Mouse (Mus musculus) left cerebral cortex, adult 11 months (tissue): ENCODE results near the gene Smim13.

Experiments
- DNase-seq: peaks from one replicate; pipeline ENCODE4 v3.0.0; 2022; ENCODE audit warnings: low spot score

Gene Smim13

GRCm38 (mm10) chr13:41291466-41291974 is 41.9 kb downstream of the Smim13 start:
- DNase-seq: no peak

- DNase-seq: no peak
Measured at GRCm38 (mm10) chr13:41293595-41293994, 44.0 kb downstream of the Smim13 start.

DNA sequence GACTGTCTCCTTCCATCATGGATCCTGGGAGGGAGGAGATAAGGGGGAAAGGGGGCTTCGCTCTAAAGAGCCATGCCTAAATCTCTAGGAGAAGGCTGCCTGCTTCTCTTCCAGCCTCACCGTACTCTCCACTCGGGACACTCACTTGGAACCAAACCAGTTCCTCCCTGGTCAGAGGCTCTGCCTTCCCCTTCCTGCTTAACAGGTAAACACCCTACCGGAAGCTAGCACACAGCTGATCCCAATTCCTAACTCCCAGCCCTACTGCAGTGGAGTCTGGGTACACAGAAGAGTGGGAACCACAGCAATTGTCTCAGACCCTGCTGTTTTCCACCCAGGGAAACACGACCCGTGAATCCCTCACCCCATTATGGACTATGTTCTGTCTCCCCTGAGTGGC is 46.2 kb downstream of the Smim13 start:
- DNase-seq: no peak

GRCm38 (mm10) chr13:41296396-41296795 is 46.8 kb downstream of the Smim13 start:
- DNase-seq: no peak

DNA sequence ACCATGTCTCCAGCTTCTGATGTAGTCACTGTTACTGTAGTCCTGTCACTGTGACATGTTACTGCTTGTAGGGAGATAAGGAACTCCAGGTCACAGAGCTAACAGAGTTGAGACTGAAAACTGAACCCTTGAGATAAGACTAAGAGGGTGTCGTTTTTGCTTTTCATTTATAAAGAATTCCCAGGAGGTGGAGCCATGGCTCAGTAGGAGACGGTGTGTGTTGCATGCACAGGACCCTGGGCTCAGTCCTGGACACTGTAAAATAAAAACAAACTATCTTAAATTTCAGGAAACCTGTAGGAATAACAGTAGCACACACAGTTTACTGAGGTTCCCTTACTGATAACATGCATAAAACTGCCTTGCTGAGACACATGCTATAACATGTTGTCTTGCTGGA is 48.9 kb downstream of the Smim13 start:
- no peak for DNase-seq

GRCm38 (mm10) chr13:41298996-41299395 is 49.4 kb downstream of the Smim13 start:
- DNase-seq: no peak

DNA sequence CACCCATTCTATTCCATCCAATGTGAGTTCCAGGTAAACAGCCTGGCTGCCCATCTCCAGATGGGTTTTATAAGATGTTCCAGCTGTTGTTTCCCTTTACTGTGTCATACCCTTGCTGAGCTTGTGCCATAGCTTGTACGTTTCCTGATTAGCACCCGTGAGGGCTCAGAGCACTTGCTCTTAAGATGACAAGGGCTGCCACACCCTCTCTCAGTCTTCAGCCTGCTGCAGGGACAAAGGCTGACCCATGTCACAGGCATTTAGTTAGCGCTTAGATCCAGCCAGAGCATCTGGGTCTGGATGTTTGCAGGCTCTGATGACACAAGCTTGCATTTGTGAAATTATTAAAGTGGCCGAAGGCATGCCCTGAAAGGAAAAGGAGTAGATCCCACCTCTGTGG is 50.4 kb downstream of the Smim13 start:
- no peak for DNase-seq

DNA sequence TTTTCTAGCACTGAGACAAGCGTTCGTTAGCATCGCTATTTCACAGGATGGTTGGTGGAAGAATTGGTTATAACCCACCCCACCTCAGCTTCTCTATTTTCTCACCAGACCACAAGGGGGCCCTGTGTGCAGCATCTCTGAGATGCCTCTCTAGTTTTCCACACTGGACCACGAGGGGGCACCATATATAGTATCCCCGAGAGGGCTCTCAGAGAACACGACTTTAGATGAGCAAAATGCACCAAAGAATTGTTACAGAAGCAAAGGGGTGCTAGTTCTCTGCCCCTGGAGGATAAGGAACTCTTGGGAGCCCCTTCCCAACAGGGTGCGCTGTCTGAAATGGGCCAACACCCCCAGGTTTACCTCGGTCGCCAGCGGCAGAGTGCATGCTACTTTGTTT is 53.1 kb downstream of the Smim13 start:
- peak; percentile 70 for DNase-seq

DNA sequence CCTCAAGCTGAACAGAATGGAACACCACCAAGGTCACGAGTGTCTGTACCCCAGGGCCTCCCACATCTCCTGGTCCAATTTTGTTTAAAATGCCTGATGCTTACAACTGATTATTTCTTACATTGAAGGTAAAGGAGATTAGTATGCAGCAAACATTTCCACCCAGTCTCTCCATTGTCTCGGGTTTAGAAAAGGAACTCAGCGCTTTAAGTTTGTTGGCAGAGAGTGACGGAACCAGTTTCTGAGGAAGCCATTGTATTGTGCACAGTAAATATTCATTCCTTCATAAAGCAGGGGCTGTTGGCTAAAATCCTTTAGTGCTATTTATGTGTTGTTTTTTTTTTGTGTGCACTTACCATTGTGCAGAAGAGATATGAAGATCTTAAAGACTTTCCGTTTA is 71.1 kb downstream of the Smim13 start:
- DNase-seq: no peak

- no peak for DNase-seq
Measured at GRCm38 (mm10) chr13:41321433-41321832, 71.8 kb downstream of the Smim13 start.

DNA sequence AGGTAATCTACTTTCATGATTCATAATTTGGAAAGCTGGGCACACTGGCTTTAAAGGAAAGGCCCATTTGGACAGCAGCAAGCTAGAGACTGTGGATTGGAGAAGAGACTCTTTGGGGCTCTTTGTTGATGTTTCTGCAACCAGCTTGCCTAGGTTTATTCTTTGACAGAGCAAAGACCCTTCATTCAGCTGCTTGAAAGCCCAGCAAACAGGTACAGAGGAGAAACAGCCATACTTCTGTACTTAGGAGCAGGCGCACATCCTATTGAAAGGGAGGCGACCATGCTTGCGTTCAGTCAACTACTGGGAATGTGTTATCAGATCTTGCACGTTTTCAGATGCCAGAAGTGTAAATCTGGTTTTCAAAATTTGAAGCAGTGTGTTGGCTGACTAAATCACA is 75.0 kb downstream of the Smim13 start:
- no peak for DNase-seq

DNA sequence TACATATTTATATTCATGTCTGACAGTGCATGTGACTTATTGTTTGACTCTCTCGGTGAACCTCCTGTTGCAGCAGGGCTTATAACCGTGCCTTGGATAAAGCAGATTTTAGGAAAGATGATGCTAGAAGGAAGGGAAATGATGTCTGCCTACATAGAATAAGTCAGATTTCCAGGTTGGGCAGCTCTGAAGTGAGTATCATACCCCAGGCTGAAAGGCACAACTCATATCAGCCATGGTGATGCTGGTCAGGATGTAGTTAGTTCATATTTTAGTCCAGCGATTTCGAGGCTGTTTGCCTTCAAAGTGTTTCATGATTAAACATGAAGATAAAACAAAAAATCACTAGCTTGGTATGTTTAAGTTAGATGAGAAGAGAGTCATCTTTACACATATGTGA is 75.7 kb downstream of the Smim13 start:
- DNase-seq: no peak

DNA sequence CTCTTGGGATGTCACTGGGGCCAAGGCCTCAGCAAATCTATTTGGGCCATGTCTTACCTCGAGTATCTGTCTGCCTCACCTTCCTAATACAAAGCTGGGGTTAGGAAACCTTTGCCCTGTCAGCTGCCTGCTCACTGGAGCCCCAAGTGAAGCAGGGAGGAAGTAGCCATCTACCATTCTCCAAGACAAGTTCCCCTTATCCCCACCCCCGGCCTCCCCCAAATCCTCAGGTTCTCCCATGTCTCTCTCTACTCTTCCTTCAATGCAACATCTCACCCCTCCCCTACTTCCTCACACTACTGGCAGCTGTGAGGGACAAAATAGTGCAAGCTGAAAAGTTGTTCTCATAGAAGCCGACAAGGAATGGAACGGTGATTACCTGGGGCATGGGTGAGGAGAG is 76.5 kb downstream of the Smim13 start:
- DNase-seq: no peak
